Mouse (Mus musculus) urinary bladder, postnatal 14 days (tissue): ENCODE measurements around the gene Lgals4.

Experiments
- DNase-seq: peaks from one replicate; pipeline ENCODE4 v3.0.0; 2021; ENCODE audit warnings: low spot score

The Lgals4 gene

DNA sequence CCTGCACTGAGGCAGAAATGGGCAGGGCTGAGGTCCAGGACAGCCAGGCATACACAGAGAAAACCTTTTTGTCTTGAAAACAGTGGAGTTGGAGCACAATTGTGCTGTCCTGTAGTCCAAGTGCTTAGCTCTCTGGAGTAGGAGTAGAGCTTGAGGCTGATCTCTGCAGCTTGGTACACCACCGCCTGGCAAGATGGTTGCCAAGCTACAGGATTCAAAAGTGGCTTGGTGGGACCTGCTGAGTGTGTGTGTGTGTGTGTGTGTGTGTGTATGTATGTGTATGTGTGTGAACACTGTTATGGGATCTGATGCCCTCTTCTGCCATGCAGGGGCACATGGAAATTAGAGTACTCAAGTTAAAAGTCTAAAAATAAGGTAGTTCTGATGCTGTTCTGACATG is 11.1 kb upstream of the Lgals4 start:
- no peak for DNase-seq

DNA sequence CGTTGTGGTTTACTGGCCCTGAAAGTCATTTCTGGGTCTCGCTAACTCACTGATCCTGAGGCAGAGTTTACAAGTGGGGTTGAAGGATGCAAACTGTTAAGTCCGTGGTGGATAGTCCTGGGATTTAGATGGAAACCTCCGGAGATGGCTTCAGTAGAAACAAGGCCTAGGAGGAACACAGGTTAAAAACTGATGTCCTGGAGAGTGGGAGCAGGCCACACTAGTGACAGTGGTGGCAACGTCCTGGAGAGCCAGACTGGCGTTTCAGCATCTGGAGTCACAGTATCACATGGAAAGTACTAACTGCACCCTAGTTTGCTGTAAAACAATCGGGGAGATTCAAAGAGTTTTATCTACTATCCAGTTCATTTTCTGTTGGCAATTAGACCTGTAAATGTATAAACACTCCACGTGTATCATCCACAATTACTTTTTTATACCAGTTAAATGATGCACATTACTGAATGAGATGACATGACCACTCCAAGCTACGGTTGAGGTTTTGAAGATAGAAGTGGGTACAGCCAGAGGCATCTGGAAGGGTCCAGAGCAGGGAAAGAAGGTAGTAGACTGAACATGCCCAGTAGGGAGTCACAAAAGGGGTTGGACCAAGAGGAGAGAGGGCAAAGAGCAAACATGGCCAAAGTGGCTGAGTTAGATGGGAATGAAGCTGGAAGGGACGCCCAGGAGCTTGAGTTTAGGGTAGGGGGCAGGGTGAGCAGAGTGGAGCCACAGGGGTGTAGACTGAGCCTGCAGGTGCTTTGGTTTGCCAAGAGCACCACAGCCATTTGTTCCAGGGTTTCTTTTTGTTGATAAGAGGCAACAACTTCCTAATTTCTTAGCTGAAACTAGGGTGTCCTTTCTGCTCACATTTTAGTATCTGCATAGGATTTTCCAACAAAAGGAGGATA is 10.4 kb upstream of the Lgals4 start:
- no peak for DNase-seq

GRCm38 (mm10) chr7:28823932-28824331 is 9.7 kb upstream of the Lgals4 start:
- no peak for DNase-seq

GRCm38 (mm10) chr7:28824941-28825685 is 8.5 kb upstream of the Lgals4 start, which contains the start of gene Ech1:
Gene Ech1, plus strand, starts transcription at chr7:28825217.
- peak; percentile 94 for DNase-seq

DNA sequence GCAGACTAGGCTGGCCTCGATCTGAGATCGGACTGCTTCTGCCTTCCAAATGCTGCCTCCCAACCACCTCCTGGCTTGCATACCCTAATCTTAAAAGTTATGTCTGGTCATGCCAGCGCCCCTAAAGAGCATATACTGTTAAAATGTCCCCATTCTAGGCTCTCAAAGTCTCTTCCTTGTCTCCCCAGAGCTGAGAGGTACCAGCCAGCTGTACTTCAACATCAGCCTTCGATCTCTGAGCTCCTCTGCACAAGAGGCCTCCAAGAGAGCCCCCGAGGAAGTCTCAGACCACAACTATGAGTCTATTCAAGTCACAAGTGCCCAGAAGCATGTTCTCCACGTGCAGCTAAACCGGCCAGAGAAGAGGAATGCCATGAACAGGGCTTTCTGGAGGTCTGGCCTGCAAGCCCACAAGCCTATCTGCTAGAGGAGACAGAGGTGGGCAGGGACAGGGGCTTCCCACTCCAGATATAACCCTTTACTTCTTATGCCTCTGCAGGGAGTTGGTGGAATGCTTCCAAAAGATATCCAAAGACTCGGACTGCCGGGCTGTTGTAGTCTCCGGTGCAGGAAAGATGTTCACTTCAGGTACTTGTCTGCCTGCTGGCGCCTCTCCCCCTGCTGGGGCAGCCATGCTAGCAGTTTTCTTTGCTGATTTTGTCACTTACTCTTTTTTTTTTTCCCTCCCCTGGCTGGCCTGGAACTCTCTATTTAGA is 7.8 kb upstream of the Lgals4 start:
- no peak for DNase-seq

- no peak for DNase-seq
Observed at GRCm38 (mm10) chr7:28826402-28826772, 7.3 kb upstream of the Lgals4 start.

DNA sequence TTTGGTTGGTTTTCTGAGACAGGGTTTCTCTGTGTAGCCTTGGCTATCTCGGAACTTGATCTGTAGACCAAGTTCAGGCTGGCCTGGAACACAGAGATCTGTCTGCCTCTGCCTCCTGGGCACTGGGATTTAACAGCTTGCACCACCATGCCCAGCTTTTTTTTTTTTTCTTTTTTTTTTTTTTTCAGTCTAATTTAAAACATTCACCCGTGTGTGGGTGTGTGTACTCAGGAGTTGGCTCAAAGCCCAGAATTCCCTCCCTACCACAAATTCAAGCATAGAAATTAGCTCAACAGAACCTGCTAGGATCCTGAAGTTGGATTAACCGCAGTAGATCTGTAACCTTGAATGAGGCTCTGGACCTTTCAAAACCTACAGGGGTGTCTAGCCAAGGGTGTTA is 6.3 kb upstream of the Lgals4 start:
- DNase-seq, result no peak

DNA sequence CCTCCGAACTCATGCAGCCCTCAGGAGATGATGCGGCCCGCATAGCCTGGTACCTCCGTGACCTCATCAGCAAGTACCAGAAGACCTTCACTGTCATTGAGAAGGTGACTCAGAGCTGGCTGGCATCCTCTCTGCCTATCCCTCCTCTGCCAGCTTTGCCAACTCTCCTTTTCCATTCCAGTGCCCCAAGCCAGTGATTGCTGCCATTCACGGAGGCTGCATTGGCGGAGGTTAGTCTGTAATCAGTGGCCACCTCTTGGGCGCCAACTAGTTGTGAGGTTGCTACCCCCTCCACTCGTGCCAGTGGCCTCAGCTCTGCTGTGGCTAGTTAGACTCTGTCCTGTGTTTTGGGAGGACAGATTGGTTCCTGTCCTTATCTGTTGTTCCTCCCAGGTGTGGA is 3.8 kb upstream of the Lgals4 start:
- no peak for DNase-seq

- peak; percentile 1 for DNase-seq
Observed at GRCm38 (mm10) chr7:28830981-28831380, 2.7 kb upstream of the Lgals4 start.

DNA sequence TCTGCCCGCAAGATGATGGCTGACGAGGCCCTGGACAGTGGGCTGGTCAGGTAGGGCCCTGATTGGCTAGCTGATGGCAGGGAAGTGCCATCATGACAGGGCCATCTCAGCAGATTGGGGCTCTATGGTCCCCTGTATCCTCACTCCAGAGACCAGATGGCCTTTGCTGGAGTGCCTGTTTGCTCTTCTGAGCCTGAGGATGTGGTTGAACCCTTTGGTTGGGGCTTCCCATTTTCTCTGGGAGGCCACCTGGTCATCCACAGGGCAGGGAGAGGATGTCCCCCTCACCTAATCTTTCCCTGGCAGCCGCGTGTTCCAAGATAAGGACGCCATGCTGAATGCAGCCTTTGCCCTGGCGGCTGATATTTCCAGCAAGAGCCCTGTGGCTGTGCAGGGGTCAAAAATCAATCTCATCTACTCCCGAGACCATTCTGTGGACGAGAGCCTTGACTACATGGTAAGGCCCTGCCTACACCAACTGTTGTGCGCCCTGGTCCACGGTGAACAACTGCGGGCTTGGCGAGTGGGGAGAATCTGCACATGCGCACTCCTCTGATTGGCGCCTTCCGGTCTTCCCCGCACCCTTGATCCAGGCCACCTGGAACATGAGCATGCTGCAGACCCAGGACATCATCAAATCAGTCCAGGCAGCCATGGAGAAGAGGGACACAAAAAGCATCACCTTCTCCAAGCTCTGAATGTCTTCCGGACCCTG is 2.1 kb upstream of the Lgals4 start:
- DNase-seq, result no peak

DNA sequence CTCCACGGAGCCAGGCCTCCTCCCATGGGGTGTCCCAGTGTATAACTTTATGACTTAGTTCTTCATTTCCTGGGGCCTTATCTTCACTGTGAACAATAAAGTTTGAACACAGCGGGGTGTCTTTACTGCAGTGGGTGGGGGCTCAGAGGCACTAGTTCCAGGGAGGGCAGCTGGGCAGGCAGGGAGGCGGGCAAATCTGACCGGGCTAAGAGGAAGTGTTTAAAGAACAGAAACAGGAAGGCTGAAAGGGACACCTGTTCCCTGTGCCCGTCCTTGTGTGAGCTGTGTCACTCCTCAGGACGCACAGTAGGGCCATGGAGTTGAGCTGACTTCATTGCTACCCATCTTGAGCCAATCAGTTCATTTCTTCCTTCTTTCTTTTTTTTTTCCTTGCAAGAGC is 1.5 kb upstream of the Lgals4 start:
- no peak for DNase-seq

DNA sequence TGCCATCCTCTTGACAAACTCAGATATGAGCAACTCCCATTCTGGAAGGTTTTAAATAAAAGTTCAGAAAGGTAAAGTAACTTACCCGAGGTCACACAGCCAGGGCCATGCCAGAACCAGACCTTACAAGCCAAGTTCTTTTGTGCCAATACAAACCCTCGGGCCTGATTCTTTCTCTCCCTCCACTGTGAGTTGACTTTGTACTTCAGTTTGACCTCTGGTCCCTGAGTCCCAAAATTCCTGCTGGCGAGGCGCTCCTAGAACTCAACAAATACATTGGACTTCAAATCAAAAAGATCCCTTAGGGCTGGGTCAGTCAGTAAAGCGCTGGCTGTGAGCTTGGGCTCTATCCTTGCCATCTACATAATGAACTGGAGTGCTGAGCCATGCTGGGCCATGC is 3.3 kb downstream of the Lgals4 start:
- DNase-seq, result no peak

DNA sequence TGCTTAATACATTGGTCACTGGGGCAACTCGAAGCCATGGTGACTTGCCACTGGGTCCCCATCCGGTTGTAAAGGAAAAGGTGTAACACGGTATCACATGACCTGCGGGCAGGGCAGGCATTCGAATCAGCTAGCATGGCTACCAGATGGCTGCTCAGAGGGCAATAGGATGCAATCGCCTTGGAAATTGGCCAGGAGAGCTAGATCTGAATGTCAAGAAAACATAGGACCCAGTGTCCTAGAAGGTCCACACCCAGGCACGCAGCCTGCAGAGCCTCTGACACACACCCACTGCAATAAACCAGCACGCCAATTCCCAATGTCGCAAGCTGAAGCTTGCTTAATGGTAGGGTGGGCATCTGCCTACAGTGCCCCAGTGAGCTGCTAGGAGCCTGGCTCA is 4.7 kb downstream of the Lgals4 start:
- DNase-seq, result peak; percentile 71

DNA sequence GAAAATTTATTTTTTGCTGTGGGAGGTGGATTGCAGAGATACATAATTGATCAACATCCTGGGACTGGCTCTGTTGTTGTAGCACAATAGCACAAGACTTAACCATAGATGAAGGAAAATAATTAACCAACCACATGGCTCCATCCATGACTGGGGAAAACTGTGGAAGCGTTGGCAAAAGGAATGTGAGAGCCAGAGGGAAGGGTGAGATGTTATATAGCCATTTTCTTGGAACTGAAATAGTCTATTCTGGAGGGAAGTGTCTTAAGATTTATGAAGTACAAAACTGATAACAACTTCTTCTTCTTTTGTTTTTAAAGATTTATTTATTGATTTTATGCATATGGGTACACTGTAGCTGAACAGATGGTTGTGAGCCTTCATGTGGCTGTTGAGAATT is 13.6 kb downstream of the Lgals4 start:
- no peak for DNase-seq

GRCm38 (mm10) chr7:28849700-28850236 is 16.1 kb downstream of the Lgals4 start:
- peak; percentile 74 for DNase-seq

- DNase-seq, result no peak
Observed at GRCm38 (mm10) chr7:28850642-28851041, 17.0 kb downstream of the Lgals4 start.

DNA sequence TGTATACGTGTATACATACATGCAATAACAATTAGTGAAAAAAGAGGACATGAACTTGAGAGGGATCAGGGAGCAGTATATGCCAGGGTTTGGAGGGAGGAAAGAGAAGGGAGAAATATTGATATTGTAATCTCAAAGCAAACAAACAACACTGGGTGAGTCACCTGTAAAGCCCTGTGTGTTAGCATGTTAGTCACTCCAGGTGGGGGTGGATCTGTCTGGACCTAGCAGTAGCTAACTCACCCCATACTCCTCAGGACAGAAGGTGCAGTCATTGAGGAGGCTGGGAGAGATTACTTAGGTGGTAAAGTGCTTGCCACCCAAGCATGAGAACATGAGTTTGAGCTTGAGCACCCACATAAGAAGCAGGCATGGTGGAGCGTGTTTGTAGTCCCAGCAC is 26.3 kb downstream of the Lgals4 start:
- no peak for DNase-seq

DNA sequence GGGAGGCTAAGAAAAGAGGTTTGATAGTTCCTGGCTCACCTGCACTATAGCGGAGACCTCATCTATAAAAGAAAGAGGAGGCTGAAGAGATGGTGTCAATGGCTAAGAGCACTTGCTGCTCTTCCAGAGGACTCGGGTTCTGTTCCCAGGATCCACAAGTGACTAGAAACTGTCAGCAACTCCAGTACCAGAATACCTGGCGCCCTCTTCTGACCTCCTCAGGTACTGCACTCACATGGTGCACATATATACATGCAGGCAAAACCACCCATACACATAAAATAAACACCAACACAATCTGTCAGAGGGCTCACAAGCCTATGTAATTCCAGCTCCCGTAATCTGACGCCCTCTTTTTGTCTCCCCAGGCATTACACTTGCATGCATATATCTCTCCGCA is 27.2 kb downstream of the Lgals4 start:
- no peak for DNase-seq

- DNase-seq, result peak; percentile 38
Observed at GRCm38 (mm10) chr7:28862817-28863499, 29.3 kb downstream of the Lgals4 start.

DNA sequence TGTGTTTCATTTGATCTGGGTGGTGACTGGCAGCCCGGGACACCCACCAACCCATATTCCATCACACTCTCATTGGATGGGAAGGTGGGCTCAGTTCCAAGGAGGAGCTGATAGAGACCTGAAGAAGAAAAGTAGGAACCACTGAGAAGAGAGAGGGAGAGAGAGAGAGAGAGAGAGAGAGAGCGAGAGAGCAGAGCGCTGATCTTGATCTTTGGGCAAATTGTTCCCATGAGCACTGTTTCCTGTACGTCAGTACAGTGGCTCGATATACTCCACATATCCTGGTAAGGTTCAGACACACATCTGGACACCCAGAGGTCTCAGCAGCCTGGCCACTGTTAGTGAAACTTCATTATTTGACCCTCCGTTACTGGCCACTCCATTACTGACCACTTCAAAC is 29.9 kb downstream of the Lgals4 start, which contains the start of gene Lgals7:
TSS of gene Lgals7 (plus strand) at position 314 of the 400 bp plus-strand sequence.
- DNase-seq, result no peak

DNA sequence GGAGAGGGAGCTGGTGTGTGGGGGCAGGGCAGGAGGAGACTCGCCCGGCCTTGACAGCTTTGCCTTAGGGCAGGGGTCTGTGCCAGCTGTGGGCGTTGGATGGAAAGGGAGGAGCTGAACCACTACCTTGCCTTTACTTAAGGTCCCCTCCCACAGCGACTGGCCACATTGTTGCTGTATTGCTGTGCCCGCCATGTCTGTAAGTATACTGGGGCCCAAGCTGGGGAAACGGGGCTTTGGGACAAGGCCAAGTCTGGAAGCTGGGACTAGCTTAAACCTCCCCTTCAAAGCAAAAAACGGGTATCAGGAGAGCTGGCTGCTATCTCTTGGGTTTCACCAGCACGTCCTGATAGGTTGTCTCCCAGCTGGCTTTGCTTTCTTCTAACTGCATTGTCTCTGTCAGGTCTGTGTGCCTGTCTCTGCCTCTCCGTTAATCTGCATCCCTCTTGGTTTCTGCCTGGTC is 30.7 kb downstream of the Lgals4 start:
- DNase-seq, result no peak
